Mouse (Mus musculus) limb, embryonic 12.5 days (tissue): ENCODE results near the gene Zfp991. TPM values are rescaled to one million over a fixed set of nuclear protein-coding genes. Genes with fewer than 3 reads are reported as not detected.
"Not testable (repeated sequence)": the region's sequence is repeated elsewhere in the genome, so short reads cannot be mapped to it uniquely, and the experiment has no call there.

Source experiments
- ATAC-seq: fragments of 200-750 bp; cut with Nextera tagmentation; 2 replicates; pipeline ENCODE4 v1.8.0; 2017; ENCODE audit warnings: low read depth, moderate TSS enrichment; ENCODE audit not compliant: insufficient number of reproducible peaks, insufficient read depth, low FRiP score, low TSS enrichment
- H3K27ac ChIP-seq: fragments of 300-500 bp; sonication (generic); 2 replicates; pipeline ENCODE4 v1.5.1; 2016; ENCODE audit warnings: mild to moderate bottlenecking, moderate library complexity
- H3K27me3 ChIP-seq: fragments of 300-500 bp; sonication (generic); 2 replicates; pipeline ENCODE4 v1.6.1; 2016; ENCODE audit warnings: mild to moderate bottlenecking, moderate library complexity
- H3K36me3 ChIP-seq: fragments of 300-500 bp; sonication (generic); 2 replicates; pipeline ENCODE4 v1.6.1; 2016; ENCODE audit warnings: mild to moderate bottlenecking, moderate library complexity
- H3K4me1 ChIP-seq: fragments of 300-500 bp; sonication (generic); replicated peaks from 2 replicates; pipeline ENCODE4 v1.6.1; 2016
- H3K4me2 ChIP-seq: fragments of 300-500 bp; sonication (generic); 2 replicates; pipeline ENCODE4 v1.6.1; 2016; ENCODE audit warnings: mild to moderate bottlenecking, moderate library complexity
- H3K4me3 ChIP-seq: fragments of 300-500 bp; sonication (generic); replicated peaks from 2 replicates; pipeline ENCODE4 v1.5.1; 2016; ENCODE audit warnings: mild to moderate bottlenecking
- H3K9ac ChIP-seq: fragments of 300-500 bp; sonication (generic); replicated peaks from 2 replicates; pipeline ENCODE4 v1.6.1; 2016; ENCODE audit warnings: mild to moderate bottlenecking, moderate library complexity
- H3K9me3 ChIP-seq: fragments of 300-500 bp; sonication (generic); 2 replicates; pipeline ENCODE4 v1.6.1; 2016; ENCODE audit warnings: mild to moderate bottlenecking, moderate library complexity
- WGBS: fragments of 180-500 bp; shearing (Covaris S2); methylation state at CpG from one replicate; pipeline ENCODE4 v1.1.7; 2016; 5-methylcytosine and 5-hydroxymethylcytosine counted together
- polyA plus RNA-seq: library from polyadenylated mRNA; unstranded; fragments of >200 nt; fragmentation: Nextera tagmentation; extraction: Ambion mirVana; gene quantifications from 2 replicates; pipeline ENCODE4 v1.2.1, GENCODE M21; 2016

Zfp991 gene
- polyA plus RNA-seq, 1 experiment from 2014 or later, result 9.5 TPM

DNA sequence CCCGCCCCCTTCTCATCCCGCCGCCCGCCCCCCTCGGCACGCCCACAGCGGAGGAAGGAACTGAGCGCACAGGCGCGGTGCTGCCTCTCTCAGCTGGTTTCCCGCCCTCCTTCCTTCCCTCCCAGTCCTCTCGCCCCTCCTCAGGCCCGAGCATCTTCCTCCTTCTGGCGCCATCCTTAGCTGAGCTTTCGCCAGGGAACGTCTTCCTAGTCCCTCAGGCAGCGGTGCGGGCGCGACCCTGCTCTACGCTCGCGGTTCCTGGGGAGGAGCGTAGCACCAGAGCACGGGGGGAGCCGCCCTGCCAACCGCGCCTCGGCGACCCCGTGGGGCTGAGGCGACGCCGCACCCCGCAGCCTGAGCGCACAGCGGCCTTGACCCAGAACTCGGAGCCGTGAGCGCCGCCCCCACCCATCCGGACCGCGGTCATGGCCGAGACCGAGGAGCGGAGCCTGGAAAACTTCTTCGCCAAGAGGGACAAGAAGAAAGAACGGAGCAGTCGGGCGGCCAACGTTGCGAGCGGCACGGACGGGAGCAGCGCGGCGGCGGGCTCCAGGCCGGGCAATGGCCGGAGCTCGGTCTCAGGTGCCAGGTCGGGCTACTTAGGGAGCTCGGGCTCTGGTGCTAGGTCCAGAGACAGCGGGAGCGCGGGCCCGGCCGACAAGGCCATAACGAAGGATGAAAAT is 55.6 kb downstream of the Zfp991 start:
- not testable (repeated sequence) for H3K4me2 ChIP-seq, H3K36me3 ChIP-seq, H3K27me3 ChIP-seq, H3K4me1 ChIP-seq, H3K9ac ChIP-seq, H3K4me3 ChIP-seq, H3K27ac ChIP-seq
- peaks cover 12% of the 10 kb centered on the region for H3K9me3 ChIP-seq
- ATAC-seq, result peak; percentile 63
- 64% methylated on average over 71 of the region's 71 CpGs for WGBS

DNA sequence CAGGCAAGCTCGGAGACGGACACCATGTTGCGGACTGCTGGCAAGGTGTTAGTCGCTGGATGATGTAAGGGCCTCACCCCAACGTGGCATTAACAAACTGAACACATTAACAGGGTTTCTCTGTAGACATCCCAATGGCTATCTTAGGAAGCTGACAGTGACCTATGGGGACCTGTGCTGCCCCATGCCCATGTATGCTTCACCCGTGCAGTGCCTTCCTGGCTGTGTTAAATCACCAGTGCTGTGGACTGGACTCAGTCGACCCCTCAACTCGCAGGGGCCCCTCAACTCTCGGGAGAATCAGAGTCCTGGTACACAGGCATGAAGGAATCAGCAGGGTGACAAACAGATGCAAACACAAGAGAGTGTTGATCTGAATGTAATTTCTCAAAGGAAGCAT is 63.3 kb downstream of the Zfp991 start:
- not testable (repeated sequence) for H3K36me3 ChIP-seq, H3K9ac ChIP-seq, H3K27me3 ChIP-seq, H3K4me3 ChIP-seq, H3K4me2 ChIP-seq, H3K4me1 ChIP-seq, H3K27ac ChIP-seq, ATAC-seq
- H3K9me3 ChIP-seq, result peaks cover 20% of the 10 kb centered on the region; the same call in 1 of the 2 replicates
- 82% methylated on average over 6 of the region's 9 CpGs for WGBS

- ATAC-seq, H3K4me2 ChIP-seq, H3K36me3 ChIP-seq, H3K27ac ChIP-seq, H3K27me3 ChIP-seq, H3K9ac ChIP-seq, H3K4me1 ChIP-seq, H3K4me3 ChIP-seq: not testable (repeated sequence)
- peaks cover 20% of the 10 kb centered on the region; the same call in 1 of the 2 replicates for H3K9me3 ChIP-seq
- 88% methylated on average over 2 of the region's 2 CpGs for WGBS
Observed at GRCm38 (mm10) chr4:147197210-147197609, 65.4 kb downstream of the Zfp991 start.

GRCm38 (mm10) chr4:147199055-147199750 is 67.4 kb downstream of the Zfp991 start:
- 0 out of 2 replicates have a peak, but pooled peaks have one; percentile 20 for ATAC-seq
- not testable (repeated sequence) for H3K27me3 ChIP-seq, H3K4me3 ChIP-seq, H3K36me3 ChIP-seq, H3K9ac ChIP-seq, H3K4me1 ChIP-seq, H3K27ac ChIP-seq, H3K4me2 ChIP-seq
- H3K9me3 ChIP-seq, result peaks cover 20% of the 10 kb centered on the region; the same call in 1 of the 2 replicates
- 80% methylated on average over 6 of the region's 6 CpGs for WGBS

GRCm38 (mm10) chr4:147201920-147202660 is 70.3 kb downstream of the Zfp991 start:
- H3K9ac ChIP-seq, H3K4me2 ChIP-seq, H3K27me3 ChIP-seq, H3K4me3 ChIP-seq, H3K4me1 ChIP-seq, H3K36me3 ChIP-seq, H3K27ac ChIP-seq, H3K9me3 ChIP-seq: not testable (repeated sequence)
- ATAC-seq, result peak; percentile 58; the same call in 1 of the 2 replicates
- WGBS, result 85% methylated on average over 15 of the region's 16 CpGs

GRCm38 (mm10) chr4:147212182-147212928 is 80.5 kb downstream of the Zfp991 start:
- H3K4me3 ChIP-seq, H3K36me3 ChIP-seq, H3K4me1 ChIP-seq, H3K27me3 ChIP-seq, ATAC-seq, H3K27ac ChIP-seq, H3K9me3 ChIP-seq, H3K9ac ChIP-seq, H3K4me2 ChIP-seq: not testable (repeated sequence)
- WGBS, result 85% methylated on average over 3 of the region's 7 CpGs

- not testable (repeated sequence) for H3K9ac ChIP-seq, H3K4me1 ChIP-seq, ATAC-seq, H3K27ac ChIP-seq, H3K9me3 ChIP-seq, H3K36me3 ChIP-seq, H3K4me3 ChIP-seq, H3K27me3 ChIP-seq, H3K4me2 ChIP-seq
- no CpG with 5 or more reads among the region's 1 CpGs for WGBS
Observed at GRCm38 (mm10) chr4:147214233-147214632, 82.4 kb downstream of the Zfp991 start.

GRCm38 (mm10) chr4:147217676-147218075 is 85.8 kb downstream of the Zfp991 start:
- WGBS, result 71% methylated on average over 3 of the region's 4 CpGs
- H3K27me3 ChIP-seq, H3K4me2 ChIP-seq, H3K9ac ChIP-seq, H3K4me3 ChIP-seq, H3K27ac ChIP-seq, H3K36me3 ChIP-seq, ATAC-seq, H3K4me1 ChIP-seq: not testable (repeated sequence)
- H3K9me3 ChIP-seq, result peaks cover 19% of the 10 kb centered on the region

DNA sequence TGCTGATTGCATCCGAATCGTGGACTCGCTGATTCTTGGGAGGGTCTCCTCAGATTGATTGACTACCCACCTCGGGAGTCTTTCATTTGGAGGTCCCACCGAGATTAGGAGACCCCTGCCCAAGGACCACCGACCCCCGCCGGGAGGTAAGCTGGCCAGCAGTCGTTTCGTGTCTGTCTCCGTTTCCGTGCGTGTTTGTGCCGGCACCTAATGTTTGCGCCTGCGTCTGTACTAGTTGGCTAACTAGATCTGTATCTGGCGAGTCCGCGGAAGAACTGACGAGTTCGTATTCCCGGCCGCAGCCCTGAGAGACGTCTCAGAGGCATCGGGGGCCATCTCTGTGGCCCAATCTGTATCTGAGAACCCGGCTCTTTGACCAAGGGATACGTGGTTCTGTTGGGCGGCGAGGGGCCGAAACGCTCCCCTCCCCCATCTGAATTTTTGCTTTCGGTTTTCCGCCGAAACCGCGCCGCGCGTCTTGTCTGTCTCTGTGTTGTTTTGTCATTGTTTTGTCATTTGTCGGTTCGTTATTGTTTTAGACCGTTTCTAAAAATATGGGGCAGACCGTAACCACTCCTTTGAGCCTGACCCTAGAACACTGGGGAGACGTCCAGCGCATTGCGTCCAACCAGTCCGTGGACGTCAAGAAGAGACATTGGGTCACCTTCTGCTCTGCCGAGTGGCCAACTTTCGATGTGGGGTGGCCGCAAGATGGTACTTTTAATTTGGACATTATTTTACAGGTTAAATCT is 87.7 kb downstream of the Zfp991 start:
- Histone ChIP-seq H3K4me3 (peak overlapping the region; percentile 34), H3K4me2 (peak overlapping the region; percentile 48), H3K9me3 (peaks cover 24% of the 10 kb centered on the region)
- H3K4me1 ChIP-seq, H3K36me3 ChIP-seq, H3K9ac ChIP-seq, H3K27ac ChIP-seq, H3K27me3 ChIP-seq, ATAC-seq: not testable (repeated sequence)
- 63% methylated on average over 51 of the region's 51 CpGs for WGBS

- H3K36me3 ChIP-seq, H3K4me3 ChIP-seq, H3K9ac ChIP-seq, H3K4me1 ChIP-seq, ATAC-seq, H3K27me3 ChIP-seq, H3K4me2 ChIP-seq, H3K27ac ChIP-seq: not testable (repeated sequence)
- peaks cover 31% of the 10 kb centered on the region for H3K9me3 ChIP-seq
- 82% methylated on average over 20 of the region's 20 CpGs for WGBS
Observed at GRCm38 (mm10) chr4:147220226-147220625, 88.4 kb downstream of the Zfp991 start.
